Mouse (Mus musculus) hindbrain, embryonic 14.5 days (tissue): Measurements from ENCODE around the gene Mocs1. TPM values are rescaled to one million over a fixed set of nuclear protein-coding genes. Genes with fewer than 3 reads are reported as not detected.
A peak's percentile ranks its signal among the peaks of the same experiment; 100 is the strongest.

Source experiments
- ATAC-seq: fragments of 200-750 bp; cut with Nextera tagmentation; 2 replicates; pipeline ENCODE4 v1.8.0; 2017; ENCODE audit warnings: moderate number of reproducible peaks, mild to moderate bottlenecking, moderate TSS enrichment, moderate library complexity; ENCODE audit not compliant: low FRiP score
- DNase-seq: peaks from one replicate; pipeline ENCODE4 v3.0.0-alpha.2; 2015; ENCODE audit warnings: low spot score
- H3K27ac ChIP-seq: fragments of 300-500 bp; sonication (generic); 2 replicates; pipeline ENCODE4 v1.5.1; 2014; ENCODE audit warnings: mild to moderate bottlenecking, moderate library complexity
- H3K27me3 ChIP-seq: fragments of 300-500 bp; sonication (generic); 2 replicates; pipeline ENCODE4 v1.6.1; 2014; ENCODE audit warnings: mild to moderate bottlenecking, low read length, mixed read lengths; ENCODE audit not compliant: control insufficient read depth, insufficient read depth
- H3K36me3 ChIP-seq: fragments of 300-500 bp; sonication (generic); replicated peaks from 2 replicates; pipeline ENCODE4 v1.6.1; 2014; ENCODE audit not compliant: control insufficient read depth, insufficient read depth
- H3K4me1 ChIP-seq: fragments of 300-500 bp; sonication (generic); replicated peaks from 2 replicates; pipeline ENCODE4 v1.6.1; 2014; ENCODE audit warnings: antibody characterized with exemption, low read length, mixed read lengths; ENCODE audit not compliant: control insufficient read depth, insufficient read depth
- H3K4me2 ChIP-seq: fragments of 300-500 bp; sonication (generic); replicated peaks from 2 replicates; pipeline ENCODE4 v1.6.1; 2014; ENCODE audit warnings: mild to moderate bottlenecking, moderate library complexity
- H3K4me3 ChIP-seq: fragments of 300-500 bp; sonication (generic); replicated peaks from 2 replicates; pipeline ENCODE4 v1.5.1; 2014; ENCODE audit warnings: mild to moderate bottlenecking, low read length
- H3K9ac ChIP-seq: fragments of 300-500 bp; sonication (generic); 2 replicates; pipeline ENCODE4 v1.6.1; 2014
- H3K9me3 ChIP-seq: fragments of 300-500 bp; sonication (generic); 2 replicates; pipeline ENCODE4 v1.6.1; 2016; ENCODE audit warnings: low read length; ENCODE audit not compliant: control insufficient read depth
- WGBS: fragments of 180-500 bp; shearing (Covaris S2); extraction: QIAGEN DNeasy Blood & Tissue Kit; methylation state at CpG from one replicate; pipeline ENCODE4 v1.1.7; 2014; 5-methylcytosine and 5-hydroxymethylcytosine counted together
- polyA plus RNA-seq: library from polyadenylated mRNA; unstranded; fragments of >200 nt; fragmentation: Nextera tagmentation; extraction: Ambion mirVana; gene quantifications from 2 replicates; pipeline ENCODE4 v1.2.1, GENCODE M21; 2014

The Mocs1 gene
- polyA plus RNA-seq, 1 experiment from 2014 or later = 5.2 TPM

GRCm38 (mm10) chr17:49405927-49406326 is 22.2 kb upstream of the Mocs1 start:
- DNase-seq (no peak), ATAC-seq (no peak)
- Histone ChIP-seq H3K4me1 (no peaks in the 10 kb centered on the region), H3K9me3 (no peaks in the 10 kb centered on the region), H3K4me3 (no peak overlapping the region), H3K36me3 (no peaks in the 10 kb centered on the region), H3K4me2 (no peak overlapping the region), H3K9ac (no peak overlapping the region), H3K27me3 (no peaks in the 10 kb centered on the region), H3K27ac (no peak overlapping the region)
- WGBS = 76% methylated on average over 5 of the region's 5 CpGs

DNA sequence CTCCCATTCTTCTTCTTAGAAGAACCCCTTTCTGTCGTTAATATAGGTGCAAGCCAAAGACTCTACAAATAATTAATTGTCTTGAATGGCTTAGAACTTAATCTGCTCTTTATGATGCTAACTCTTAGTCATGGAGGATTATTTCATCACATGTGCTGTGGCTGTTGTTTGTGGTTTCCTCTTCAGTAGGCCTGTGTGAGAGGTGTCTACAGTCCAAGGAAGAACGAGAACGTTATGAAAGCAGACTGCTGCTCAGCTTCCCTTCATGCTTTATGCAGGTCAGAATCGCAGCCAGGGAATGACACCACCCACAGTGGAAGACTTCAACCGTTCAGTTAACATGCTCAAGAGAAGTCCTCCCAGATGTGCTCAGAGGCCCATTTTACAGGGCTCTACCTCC is 15.2 kb upstream of the Mocs1 start:
- Histone ChIP-seq H3K4me1 (no peaks in the 10 kb centered on the region), H3K27ac (no peak overlapping the region), H3K4me2 (no peak overlapping the region), H3K4me3 (no peak overlapping the region), H3K27me3 (no peaks in the 10 kb centered on the region), H3K9ac (no peak overlapping the region), H3K9me3 (no peaks in the 10 kb centered on the region), H3K36me3 (no peaks in the 10 kb centered on the region)
- DNase-seq = no peak
- no peak for ATAC-seq
- WGBS = 87% methylated on average over 5 of the region's 5 CpGs

DNA sequence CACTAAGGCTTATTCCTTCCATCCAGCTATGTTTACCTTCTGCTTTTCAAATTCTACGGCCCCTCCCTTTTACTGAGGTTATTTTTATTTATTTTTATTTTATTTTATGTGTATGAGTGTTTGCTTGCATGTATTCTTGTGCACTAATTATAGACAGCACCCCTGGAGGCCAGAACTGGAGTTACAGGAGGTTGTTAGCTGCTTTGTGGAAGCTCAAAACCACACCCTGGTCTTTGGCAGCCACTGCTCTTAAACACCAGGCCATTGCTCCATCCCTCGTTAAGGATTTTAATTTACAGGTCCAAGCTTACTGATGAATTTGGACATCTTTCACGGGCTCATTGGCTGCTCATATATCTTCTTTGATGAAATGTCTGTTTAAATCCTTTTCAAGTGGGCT is 14.6 kb upstream of the Mocs1 start:
- Histone ChIP-seq H3K9ac (no peak overlapping the region), H3K27me3 (no peaks in the 10 kb centered on the region), H3K4me2 (no peak overlapping the region), H3K9me3 (no peaks in the 10 kb centered on the region), H3K4me1 (no peaks in the 10 kb centered on the region), H3K36me3 (no peaks in the 10 kb centered on the region), H3K27ac (no peak overlapping the region), H3K4me3 (no peak overlapping the region)
- 55% methylated on average over 3 of the region's 3 CpGs for WGBS
- ATAC-seq (no peak), DNase-seq (peak; percentile 31)

GRCm38 (mm10) chr17:49416228-49416627 is 11.9 kb upstream of the Mocs1 start:
- Histone ChIP-seq H3K27me3 (no peaks in the 10 kb centered on the region), H3K4me1 (no peaks in the 10 kb centered on the region), H3K4me2 (no peak overlapping the region), H3K36me3 (no peaks in the 10 kb centered on the region), H3K9me3 (no peaks in the 10 kb centered on the region), H3K9ac (no peak overlapping the region), H3K4me3 (no peak overlapping the region), H3K27ac (no peak overlapping the region)
- DNase-seq = no peak
- 83% methylated on average over 3 of the region's 3 CpGs for WGBS
- ATAC-seq = no peak

GRCm38 (mm10) chr17:49419813-49420212 is 8.3 kb upstream of the Mocs1 start:
- H3K9ac ChIP-seq = no peak overlapping the region
- H3K9me3 ChIP-seq = no peaks in the 10 kb centered on the region
- DNase-seq (no peak), ATAC-seq (no peak)
- no peaks in the 10 kb centered on the region for H3K27me3 ChIP-seq
- no peak overlapping the region for H3K27ac ChIP-seq
- no peaks in the 10 kb centered on the region for H3K4me1 ChIP-seq
- no peak overlapping the region for H3K4me2 ChIP-seq
- no peak overlapping the region for H3K4me3 ChIP-seq
- WGBS = 78% methylated on average over 6 of the region's 6 CpGs
- no peaks in the 10 kb centered on the region for H3K36me3 ChIP-seq

DNA sequence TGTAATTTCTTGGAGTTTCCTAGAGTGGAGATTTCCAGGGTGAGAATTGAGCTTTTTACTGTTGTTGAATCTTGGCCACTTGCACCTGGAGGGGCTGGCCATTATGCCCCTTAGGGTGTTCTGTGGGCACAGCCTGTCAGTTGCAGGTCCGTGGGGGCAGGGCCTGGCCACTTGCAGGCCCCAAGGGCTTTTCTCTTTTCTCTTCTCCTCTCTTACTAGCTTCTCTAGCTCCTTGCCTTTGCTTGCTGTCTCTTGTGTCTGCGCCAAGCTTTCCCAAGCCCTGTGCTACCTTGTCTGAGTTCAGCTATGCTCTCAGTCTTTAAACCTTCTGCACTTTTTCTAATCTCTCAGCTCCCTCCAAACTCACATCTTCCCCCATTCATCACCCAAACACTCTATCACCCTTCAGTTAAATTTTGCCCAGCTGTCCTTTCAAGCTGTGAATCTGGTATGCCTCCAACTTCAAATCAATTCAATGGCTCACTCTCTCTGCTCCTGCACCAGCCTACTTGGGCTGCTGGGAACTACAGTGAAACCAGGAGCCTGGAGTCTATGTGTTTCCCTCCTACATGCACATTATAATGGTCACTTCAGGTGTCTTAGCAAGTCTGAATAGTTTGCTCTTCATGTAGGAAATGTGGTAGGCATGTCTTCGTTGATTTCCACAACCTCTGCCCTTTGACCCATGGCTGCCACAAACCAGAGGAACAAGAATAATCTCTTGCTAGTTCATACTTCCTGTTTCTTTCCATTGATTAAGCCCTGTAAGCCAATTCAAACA is 5.7 kb upstream of the Mocs1 start:
- WGBS = 85% methylated on average over 3 of the region's 3 CpGs
- H3K9ac ChIP-seq = no peak overlapping the region
- H3K4me1 ChIP-seq = no peaks in the 10 kb centered on the region
- no peak for ATAC-seq
- H3K4me3 ChIP-seq = no peak overlapping the region
- H3K27ac ChIP-seq = no peak overlapping the region
- no peaks in the 10 kb centered on the region for H3K36me3 ChIP-seq
- DNase-seq = no peak
- H3K9me3 ChIP-seq = no peaks in the 10 kb centered on the region
- H3K27me3 ChIP-seq = no peaks in the 10 kb centered on the region
- no peak overlapping the region for H3K4me2 ChIP-seq

DNA sequence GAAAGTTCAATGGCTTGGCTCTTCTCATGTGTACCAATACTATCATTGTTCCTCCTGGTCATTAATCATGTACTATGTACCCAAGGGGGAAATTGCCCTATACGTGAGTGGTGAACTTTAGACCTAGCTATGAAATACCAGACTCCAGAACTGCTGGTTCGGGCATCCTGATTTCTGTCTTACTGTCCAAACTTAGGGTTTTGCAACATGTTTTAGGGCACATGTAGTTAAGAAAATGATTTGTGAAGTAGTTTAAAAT is 5.2 kb upstream of the Mocs1 start:
- H3K27me3 ChIP-seq = no peaks in the 10 kb centered on the region
- ATAC-seq = no peak
- no peak for DNase-seq
- no peak overlapping the region for H3K4me3 ChIP-seq
- H3K4me1 ChIP-seq = no peaks in the 10 kb centered on the region
- H3K36me3 ChIP-seq = no peaks in the 10 kb centered on the region
- H3K27ac ChIP-seq = no peak overlapping the region
- WGBS = 90% methylated on average over 2 of the region's 2 CpGs
- H3K9me3 ChIP-seq = no peaks in the 10 kb centered on the region
- no peak overlapping the region for H3K9ac ChIP-seq
- H3K4me2 ChIP-seq = no peak overlapping the region

DNA sequence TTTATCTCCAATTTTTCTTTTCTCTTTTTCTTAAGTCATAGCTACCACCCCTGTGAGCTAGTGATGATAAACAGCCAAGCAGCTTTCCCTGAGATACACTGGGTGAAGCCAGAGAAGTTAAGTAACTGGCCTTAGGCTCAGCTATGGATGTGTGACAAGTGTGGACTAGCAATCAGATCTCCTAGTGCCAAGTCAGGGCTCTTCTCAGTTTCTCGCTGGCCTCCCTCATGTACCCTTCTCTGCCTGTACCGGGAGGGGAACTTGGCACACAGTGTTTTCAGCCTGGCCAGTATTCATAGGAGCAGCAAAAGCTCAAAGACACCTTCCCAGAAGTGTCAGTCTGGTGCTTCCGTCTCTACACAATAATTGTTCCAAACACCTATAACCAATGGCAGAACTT is 4.3 kb upstream of the Mocs1 start:
- H3K36me3 ChIP-seq = no peaks in the 10 kb centered on the region
- peaks cover 4% of the 10 kb centered on the region for H3K4me1 ChIP-seq
- no peak for ATAC-seq
- DNase-seq = no peak
- 86% methylated on average over 3 of the region's 3 CpGs for WGBS
- H3K4me2 ChIP-seq = no peak overlapping the region
- no peaks in the 10 kb centered on the region for H3K27me3 ChIP-seq
- H3K4me3 ChIP-seq = no peak overlapping the region
- H3K9me3 ChIP-seq = no peaks in the 10 kb centered on the region
- no peak overlapping the region for H3K9ac ChIP-seq
- H3K27ac ChIP-seq = no peak overlapping the region

- peaks cover 11% of the 10 kb centered on the region for H3K4me1 ChIP-seq
- no peaks in the 10 kb centered on the region for H3K36me3 ChIP-seq
- no peak overlapping the region for H3K27ac ChIP-seq
- H3K4me2 ChIP-seq = peak overlapping the region; percentile 80
- H3K9ac ChIP-seq = no peak overlapping the region
- H3K9me3 ChIP-seq = no peaks in the 10 kb centered on the region
- no peaks in the 10 kb centered on the region for H3K27me3 ChIP-seq
- H3K4me3 ChIP-seq = peak overlapping the region; percentile 73
- ATAC-seq (no peak; the same call in 1 of the 2 replicates), DNase-seq (no peak)
- WGBS = 17% methylated on average over 9 of the region's 9 CpGs
Measured at GRCm38 (mm10) chr17:49427631-49428238, 427 bp upstream of the Mocs1 start.
